Mouse (Mus musculus): ENCODE measurements around the gene Tnf. TPM values are rescaled to one million over a fixed set of nuclear protein-coding genes. Genes with fewer than 3 reads are reported as not detected.

Gene Tnf
- total and polyA plus RNA-seq, 2 experiments from 2014 or later: 0.09 to 0.52 TPM

DNA sequence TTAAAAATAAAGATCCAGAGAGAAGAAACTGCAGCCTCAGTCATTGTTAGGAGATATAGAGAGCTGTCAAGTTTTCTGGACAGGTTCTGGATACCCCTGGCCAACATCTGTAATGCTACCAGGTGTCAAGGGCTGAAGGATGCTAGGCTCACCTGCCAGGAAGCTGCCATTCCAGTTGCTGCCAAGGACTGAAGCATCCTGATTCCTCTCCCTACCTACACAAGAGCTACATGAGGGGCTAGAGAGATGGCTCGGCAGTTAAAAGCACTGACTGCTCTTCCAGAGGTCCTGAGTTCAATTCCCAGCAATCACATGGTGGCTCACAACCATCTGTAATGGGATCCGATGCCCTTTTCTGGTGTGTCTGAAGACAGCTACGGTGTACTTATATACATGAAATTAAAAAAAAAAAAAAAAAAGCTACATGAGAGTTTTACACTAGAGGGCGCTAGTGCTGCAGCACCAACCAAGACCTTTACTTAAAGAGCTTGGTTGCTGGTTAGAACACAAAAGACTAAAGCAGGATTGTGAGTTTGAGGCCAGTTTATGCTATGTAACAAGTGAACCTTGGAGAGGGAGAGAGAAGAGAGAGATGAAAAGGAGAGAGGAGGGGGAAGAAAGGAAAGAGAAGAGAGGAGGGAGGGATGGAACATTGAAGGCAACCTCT, 33.1 kb downstream of the Tnf start:
- H3K9ac ChIP-seq (replicated peaks; ENCODE audit: low read length): no peak overlapping the region
- DNase-seq (ENCODE audit: low spot score) (peak; percentile 84), ATAC-seq (no peak)
- no peak overlapping the region for H3K4me3 ChIP-seq (ENCODE audit: low read length)
- H3K27ac ChIP-seq: no peak overlapping the region
- TF ChIP-seq CTCF (IDR thresholded peaks at IDR 0.05; ENCODE audit: low read depth): peak; percentile 79
- no peaks in the 10 kb centered on the region for H3K9me3 ChIP-seq (ENCODE audit: low read length)
- no peaks in the 10 kb centered on the region for H3K36me3 ChIP-seq (ENCODE audit: insufficient read depth, low read length)
- H3K27me3 ChIP-seq (ENCODE audit: insufficient read depth, low read length): no peaks in the 10 kb centered on the region
- 14% methylated on average over 4 of the region's 4 CpGs for WGBS
- H3K4me1 ChIP-seq (ENCODE audit: insufficient read depth, low read length): peaks cover 8% of the 10 kb centered on the region; the same call in 1 of the 2 replicates
- no peak overlapping the region for H3K4me2 ChIP-seq (ENCODE audit: low read depth, low read length)

DNA sequence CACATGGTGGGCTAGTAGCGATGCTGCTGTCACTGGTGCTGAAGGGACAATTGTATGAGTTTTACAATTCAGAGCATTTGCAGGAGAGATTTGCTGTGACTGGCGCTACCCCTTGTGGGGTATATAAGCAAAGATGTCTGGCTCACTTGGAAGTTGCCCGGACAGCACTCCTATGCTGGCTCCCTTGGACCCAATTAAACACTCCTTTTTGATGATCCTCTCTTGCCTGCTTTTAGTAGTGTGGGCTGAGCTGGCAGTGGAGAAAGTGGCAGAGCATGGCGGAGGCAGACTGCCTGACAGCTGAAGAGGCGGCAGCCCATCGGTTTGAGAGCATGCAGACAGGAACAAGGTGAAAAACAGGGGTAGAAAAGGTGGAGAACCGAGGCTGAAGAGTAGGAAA, 34.0 kb downstream of the Tnf start:
- TF ChIP-seq CTCF (IDR thresholded peaks at IDR 0.05; ENCODE audit: low read depth): no peak
- no peak overlapping the region for H3K4me3 ChIP-seq (ENCODE audit: low read length)
- H3K27me3 ChIP-seq (ENCODE audit: insufficient read depth, low read length): no peaks in the 10 kb centered on the region
- WGBS: 86% methylated on average over 7 of the region's 7 CpGs
- ATAC-seq (no peak), DNase-seq (ENCODE audit: low spot score) (no peak)
- peaks cover 8% of the 10 kb centered on the region; the same call in 1 of the 2 replicates for H3K4me1 ChIP-seq (ENCODE audit: insufficient read depth, low read length)
- no peak overlapping the region for H3K9ac ChIP-seq (replicated peaks; ENCODE audit: low read length)
- no peak overlapping the region for H3K27ac ChIP-seq
- H3K9me3 ChIP-seq (ENCODE audit: low read length): no peaks in the 10 kb centered on the region
- H3K36me3 ChIP-seq (ENCODE audit: insufficient read depth, low read length): no peaks in the 10 kb centered on the region
- H3K4me2 ChIP-seq (ENCODE audit: low read depth, low read length): no peak overlapping the region

DNA sequence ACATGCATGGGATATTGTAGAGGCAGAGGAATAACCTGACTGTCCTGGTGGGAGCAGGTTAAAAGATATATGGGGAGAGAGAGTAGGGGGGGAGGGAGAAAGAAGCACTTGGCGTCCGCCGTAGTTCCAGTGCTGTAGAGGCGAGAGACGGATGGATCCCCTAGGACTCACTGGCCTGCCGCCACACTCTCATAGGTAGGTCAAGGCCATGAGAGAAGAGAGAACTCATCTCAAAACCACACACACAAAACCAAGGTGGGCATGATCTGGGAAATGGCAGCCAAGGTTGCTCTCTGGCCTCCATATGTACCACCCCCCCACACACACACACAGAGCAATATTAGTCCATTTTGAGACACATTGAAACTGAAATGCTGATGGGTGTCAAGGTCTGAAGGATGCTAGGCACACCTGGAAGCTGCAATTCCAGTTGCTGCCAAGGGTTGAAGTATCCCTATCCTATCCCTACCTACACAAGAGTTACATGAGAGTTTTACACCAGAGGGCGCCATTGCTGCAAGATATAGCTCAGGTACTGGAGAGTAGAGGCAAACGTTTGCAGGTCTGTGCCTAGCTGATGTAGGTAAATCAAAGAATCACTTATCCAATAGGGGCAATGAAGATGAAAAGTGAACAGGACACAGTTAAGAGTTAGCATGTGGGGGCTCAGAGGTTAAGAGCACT, 35.3 kb downstream of the Tnf start:
- 68% methylated on average over 8 of the region's 8 CpGs for WGBS
- H3K9me3 ChIP-seq (ENCODE audit: low read length): no peaks in the 10 kb centered on the region
- peak; percentile 81 for TF ChIP-seq CTCF (IDR thresholded peaks at IDR 0.05; ENCODE audit: low read depth)
- peak; percentile 89 for DNase-seq (ENCODE audit: low spot score)
- peak overlapping the region; percentile 63 for H3K4me2 ChIP-seq (ENCODE audit: low read depth, low read length)
- H3K4me1 ChIP-seq (ENCODE audit: insufficient read depth, low read length): peaks cover 11% of the 10 kb centered on the region; the same call in 1 of the 2 replicates
- peak overlapping the region; percentile 99 for H3K27ac ChIP-seq
- no peak overlapping the region for H3K9ac ChIP-seq (replicated peaks; ENCODE audit: low read length)
- H3K4me3 ChIP-seq (ENCODE audit: low read length): peak overlapping the region; percentile 100; the same call in 1 of the 2 replicates
- ATAC-seq: no peak
- H3K36me3 ChIP-seq (ENCODE audit: insufficient read depth, low read length): peaks cover 6% of the 10 kb centered on the region
- H3K27me3 ChIP-seq (ENCODE audit: insufficient read depth, low read length): no peaks in the 10 kb centered on the region

DNA sequence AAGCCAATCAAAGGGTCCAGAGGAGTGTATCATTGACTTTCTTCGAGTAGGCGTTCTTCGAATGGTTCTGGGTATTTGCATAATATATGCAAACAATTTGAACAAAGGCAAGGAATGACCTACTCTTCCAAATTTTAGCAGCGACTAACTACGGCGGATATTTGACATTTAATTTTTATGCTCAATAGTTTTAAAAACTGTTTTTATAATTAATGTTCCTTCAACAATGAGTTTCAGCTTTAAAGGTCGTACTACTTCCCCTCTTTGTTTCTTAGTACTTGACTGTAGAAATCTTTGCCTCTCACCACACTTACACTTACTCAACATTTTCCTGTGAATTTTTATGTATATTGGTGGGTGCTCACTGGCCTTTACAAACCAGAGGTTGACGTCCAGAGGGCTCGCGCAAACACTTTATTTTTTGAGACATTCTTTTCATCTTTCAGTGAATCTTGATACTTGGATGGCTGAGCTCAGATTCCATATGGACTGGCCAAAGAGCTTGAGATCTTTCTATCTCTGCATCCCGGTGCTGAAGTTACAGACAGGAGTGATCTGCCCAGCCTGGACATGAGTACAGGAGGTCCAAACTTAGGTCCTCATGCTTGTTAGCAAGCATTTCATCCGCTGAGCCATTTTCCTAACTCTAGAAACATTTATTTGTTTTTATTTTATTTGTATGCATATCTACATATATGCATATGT, 36.2 kb downstream of the Tnf start:
- H3K9ac ChIP-seq (replicated peaks; ENCODE audit: low read length): peak overlapping the region; percentile 48; the same call in 1 of the 2 replicates
- H3K4me3 ChIP-seq (ENCODE audit: low read length): peak overlapping the region; percentile 100
- ATAC-seq (no peak), DNase-seq (ENCODE audit: low spot score) (no peak)
- peaks cover 15% of the 10 kb centered on the region for H3K36me3 ChIP-seq (ENCODE audit: insufficient read depth, low read length)
- peak overlapping the region; percentile 99 for H3K27ac ChIP-seq
- no peaks in the 10 kb centered on the region for H3K9me3 ChIP-seq (ENCODE audit: low read length)
- WGBS: 20% methylated on average over 12 of the region's 12 CpGs
- no peak for TF ChIP-seq CTCF (IDR thresholded peaks at IDR 0.05; ENCODE audit: low read depth)
- H3K4me2 ChIP-seq (ENCODE audit: low read depth, low read length): peak overlapping the region; percentile 63
- H3K27me3 ChIP-seq (ENCODE audit: insufficient read depth, low read length): no peaks in the 10 kb centered on the region
- H3K4me1 ChIP-seq (ENCODE audit: insufficient read depth, low read length): peaks cover 11% of the 10 kb centered on the region; the same call in 1 of the 2 replicates

DNA sequence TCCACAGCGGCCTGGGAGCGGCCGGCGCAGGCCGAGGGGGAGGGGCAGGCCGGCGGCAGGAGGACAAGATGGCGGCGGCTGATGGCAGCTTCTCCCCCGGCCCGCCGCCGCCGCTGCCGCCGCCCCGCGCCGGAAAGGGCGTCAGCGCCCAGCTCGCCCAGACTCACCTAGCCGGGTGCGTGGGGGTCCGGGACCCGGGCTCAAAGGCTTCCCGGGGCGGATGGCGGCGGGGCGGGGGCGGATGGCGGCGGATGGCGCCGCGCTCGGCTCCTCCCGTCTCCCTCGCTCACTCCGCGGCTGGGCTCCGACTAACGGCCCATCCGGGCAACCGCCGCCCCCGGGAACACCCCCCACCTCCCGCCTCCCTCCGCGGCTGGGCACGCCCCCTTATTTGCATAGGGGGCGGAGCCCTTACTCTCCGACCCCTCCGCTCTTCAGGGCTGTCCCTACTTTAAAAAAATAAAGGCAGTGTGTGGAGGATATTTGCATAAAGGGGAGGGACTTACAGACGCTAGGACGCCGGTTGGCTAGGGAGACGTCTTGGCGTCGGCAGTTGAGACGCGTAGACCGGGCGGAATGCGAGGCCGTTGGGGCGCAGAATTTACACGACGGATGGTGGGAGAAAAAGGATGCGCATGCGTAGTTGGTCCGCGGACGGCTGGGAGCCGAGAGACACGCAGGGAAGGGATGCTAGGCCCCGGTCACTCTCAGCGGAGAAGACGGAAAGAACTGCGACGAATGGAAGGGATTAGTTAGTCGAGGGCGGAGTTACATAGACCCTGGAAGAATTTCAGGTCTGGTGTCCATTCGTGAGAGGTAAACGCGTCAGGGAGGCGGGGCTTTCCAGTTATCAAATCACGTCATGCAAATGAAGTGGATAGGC, 37.0 kb downstream of the Tnf start, which contains the start of gene Prrc2a:
Gene Prrc2a (minus strand): TSS at position 330 of the 883 bp plus-strand sequence.
- H3K9ac ChIP-seq (replicated peaks; ENCODE audit: low read length): peak within 1 kb of the TSS; percentile 100
- ATAC-seq (peak; percentile 97), DNase-seq (ENCODE audit: low spot score) (peak; percentile 100)
- no peaks in the 10 kb centered on the region for H3K9me3 ChIP-seq (ENCODE audit: low read length)
- peaks cover 11% of the 10 kb centered on the region; the same call in 1 of the 2 replicates for H3K4me1 ChIP-seq (ENCODE audit: insufficient read depth, low read length)
- TF ChIP-seq CTCF (IDR thresholded peaks at IDR 0.05; ENCODE audit: low read depth): no peak
- H3K27me3 ChIP-seq (ENCODE audit: insufficient read depth, low read length): no peaks in the 10 kb centered on the region
- peak within 1 kb of the TSS; percentile 63 for H3K4me2 ChIP-seq (ENCODE audit: low read depth, low read length)
- peak within 1 kb of the TSS; percentile 99 for H3K27ac ChIP-seq
- peaks cover 23% of the 10 kb centered on the region for H3K36me3 ChIP-seq (ENCODE audit: insufficient read depth, low read length)
- peak within 1 kb of the TSS; percentile 100 for H3K4me3 ChIP-seq (ENCODE audit: low read length)
- WGBS: under 1% methylated on average over 55 of the region's 89 CpGs

DNA sequence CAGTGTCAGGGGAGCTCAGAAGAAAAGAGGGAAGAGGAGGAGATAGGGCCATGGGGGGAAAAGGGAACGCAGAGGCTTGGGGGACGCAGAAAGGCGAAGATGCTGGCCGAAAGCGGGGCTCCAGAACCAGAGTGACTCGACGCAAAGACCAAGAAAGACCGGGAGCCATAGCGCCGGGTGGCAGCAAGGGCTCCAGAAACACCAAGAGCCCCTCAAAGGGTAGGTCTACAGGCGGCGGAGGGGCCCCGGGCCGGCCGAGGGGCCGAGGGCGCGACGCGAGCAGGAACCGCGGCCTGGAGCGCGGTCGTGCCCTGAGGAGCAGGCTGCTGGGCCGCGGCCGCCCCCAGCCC, 37.6 kb downstream of the Tnf start:
- H3K4me3 ChIP-seq (ENCODE audit: low read length): peak overlapping the region; percentile 100
- H3K4me1 ChIP-seq (ENCODE audit: insufficient read depth, low read length): peaks cover 11% of the 10 kb centered on the region; the same call in 1 of the 2 replicates
- H3K9ac ChIP-seq (replicated peaks; ENCODE audit: low read length): peak overlapping the region; percentile 100
- H3K27ac ChIP-seq: peak overlapping the region; percentile 99
- H3K4me2 ChIP-seq (ENCODE audit: low read depth, low read length): peak overlapping the region; percentile 63
- WGBS: 0% methylated on average over 25 of the region's 28 CpGs
- ATAC-seq: no peak
- no peaks in the 10 kb centered on the region for H3K9me3 ChIP-seq (ENCODE audit: low read length)
- TF ChIP-seq CTCF (IDR thresholded peaks at IDR 0.05; ENCODE audit: low read depth): no peak
- no peaks in the 10 kb centered on the region for H3K27me3 ChIP-seq (ENCODE audit: insufficient read depth, low read length)
- DNase-seq (ENCODE audit: low spot score): no peak
- H3K36me3 ChIP-seq (ENCODE audit: insufficient read depth, low read length): peaks cover 29% of the 10 kb centered on the region
